Mouse (Mus musculus): ENCODE data around the gene Rpl11.

- no peak for TF ChIP-seq CTCF (IDR thresholded peaks at IDR 0.05; ENCODE audit: low read depth)
- no peak for TF ChIP-seq EP300 (IDR thresholded peaks at IDR 0.05; ENCODE audit: low read depth)
These were observed 34.0 kb upstream of the Rpl11 start for GRCm38 (mm10) chr4:136087261-136087660.

Data from heart, postnatal 0 days (tissue).